Mouse (Mus musculus): ENCODE results near the gene Usp10. TPM values are rescaled to one million over a fixed set of nuclear protein-coding genes. Genes with fewer than 3 reads are reported as not detected.

Usp10 gene
- polyA plus RNA-seq, 1 experiment from 2014 or later, result 75.7 TPM

GRCm38 (mm10) chr8:119943616-119944015 lies 33.5 kb downstream of the Usp10 start:
- ATAC-seq (ENCODE audit: low read depth), result no peak
- no peaks in the 10 kb centered on the region for H3K27me3 ChIP-seq (ENCODE audit: control insufficient read depth, insufficient read depth, low read depth, low read length)
- H3K9me3 ChIP-seq (replicated peaks; ENCODE audit: control insufficient read depth, low read length), result no peaks in the 10 kb centered on the region
- H3K27ac ChIP-seq (ENCODE audit: low read length), result no peak overlapping the region
- no peak overlapping the region for H3K4me3 ChIP-seq (ENCODE audit: low read depth, low read length)
- H3K36me3 ChIP-seq (ENCODE audit: control insufficient read depth, insufficient read depth), result peaks cover 41% of the 10 kb centered on the region
- no peak overlapping the region for H3K4me2 ChIP-seq (ENCODE audit: low read depth, low read length)
- H3K9ac ChIP-seq (ENCODE audit: low read depth, low read length), result no peak overlapping the region
- H3K4me1 ChIP-seq (ENCODE audit: control insufficient read depth, low read depth, low read length), result no peaks in the 10 kb centered on the region
- 82% methylated on average over 10 of the region's 10 CpGs for WGBS (ENCODE audit: insufficient replicate concordance)

DNA sequence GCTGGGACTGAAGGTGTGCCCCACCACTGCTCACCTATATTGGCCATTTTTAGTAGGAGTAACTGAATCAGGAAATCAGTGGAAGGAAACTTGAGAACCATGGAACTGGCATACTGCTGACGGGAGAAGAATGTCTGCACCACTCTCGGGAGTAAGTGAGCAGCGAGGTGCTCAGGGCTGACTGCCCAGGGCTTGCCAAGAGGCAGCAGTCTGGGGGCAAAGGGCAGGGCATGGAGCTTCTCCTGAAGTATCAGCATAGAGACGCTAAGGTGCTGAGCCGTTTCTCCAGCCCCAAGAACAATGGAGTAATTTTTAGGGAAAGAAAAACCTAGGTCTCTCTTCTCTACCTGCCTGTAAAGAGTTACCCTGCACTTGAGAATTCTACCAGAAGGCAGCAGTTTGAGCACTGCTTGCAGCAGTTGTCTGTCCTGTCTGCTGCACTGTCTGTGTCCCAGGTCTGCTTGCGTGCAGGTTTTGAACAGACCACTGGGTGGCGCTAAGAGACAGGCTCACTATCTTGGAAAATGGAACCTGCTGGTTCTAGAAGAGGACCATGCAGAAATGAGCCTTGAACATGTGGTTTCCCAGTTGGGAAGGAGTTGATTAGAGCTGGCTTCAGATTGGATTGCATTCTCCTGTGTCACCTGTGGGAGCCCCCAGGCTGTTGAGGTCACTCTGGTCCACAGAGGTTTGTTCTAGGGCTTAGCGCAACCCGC lies 34.1 kb downstream of the Usp10 start:
- H3K4me3 ChIP-seq (ENCODE audit: low read depth, low read length), result no peak overlapping the region
- H3K4me2 ChIP-seq (ENCODE audit: low read depth, low read length), result no peak overlapping the region
- H3K9me3 ChIP-seq (replicated peaks; ENCODE audit: control insufficient read depth, low read length), result no peaks in the 10 kb centered on the region
- no peak overlapping the region for H3K27ac ChIP-seq (ENCODE audit: low read length)
- H3K27me3 ChIP-seq (ENCODE audit: control insufficient read depth, insufficient read depth, low read depth, low read length), result no peaks in the 10 kb centered on the region
- WGBS (ENCODE audit: insufficient replicate concordance), result 63% methylated on average over 9 of the region's 9 CpGs
- no peaks in the 10 kb centered on the region for H3K4me1 ChIP-seq (ENCODE audit: control insufficient read depth, low read depth, low read length)
- no peak overlapping the region for H3K9ac ChIP-seq (ENCODE audit: low read depth, low read length)
- H3K36me3 ChIP-seq (ENCODE audit: control insufficient read depth, insufficient read depth), result peaks cover 47% of the 10 kb centered on the region
- peak; percentile 44 for ATAC-seq (ENCODE audit: low read depth)

DNA sequence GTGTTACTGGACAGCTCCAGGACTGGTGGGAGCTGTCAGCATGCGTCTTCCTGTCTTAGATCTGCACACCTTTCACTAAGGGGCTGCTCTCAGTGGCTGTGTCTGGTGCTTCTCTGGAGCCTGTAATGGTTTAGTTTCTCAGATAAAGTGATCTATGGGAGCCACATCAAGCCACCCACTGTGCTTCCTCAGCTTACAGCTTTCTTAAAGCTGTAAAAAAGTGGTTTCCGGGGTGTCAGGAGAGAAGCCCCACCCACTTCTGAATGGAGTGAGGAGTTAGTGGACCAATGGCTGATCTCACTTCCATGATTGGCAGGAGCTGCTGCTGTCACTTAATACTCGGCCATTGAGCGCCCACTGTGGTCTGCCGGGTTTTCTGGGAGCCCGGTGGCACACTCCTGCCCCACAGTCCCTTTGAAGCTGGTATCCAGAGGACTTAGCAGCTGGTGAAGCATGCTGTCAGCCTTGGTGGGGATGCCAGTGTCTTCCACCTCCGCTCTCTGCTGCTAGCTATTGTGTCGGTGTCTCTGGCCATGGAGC lies 36.2 kb downstream of the Usp10 start:
- ATAC-seq (ENCODE audit: low read depth), result no peak
- no peak overlapping the region for H3K9ac ChIP-seq (ENCODE audit: low read depth, low read length)
- H3K27ac ChIP-seq (ENCODE audit: low read length), result no peak overlapping the region
- no peak overlapping the region for H3K4me2 ChIP-seq (ENCODE audit: low read depth, low read length)
- peaks cover 56% of the 10 kb centered on the region for H3K36me3 ChIP-seq (ENCODE audit: control insufficient read depth, insufficient read depth)
- H3K9me3 ChIP-seq (replicated peaks; ENCODE audit: control insufficient read depth, low read length), result no peaks in the 10 kb centered on the region
- no peaks in the 10 kb centered on the region for H3K4me1 ChIP-seq (ENCODE audit: control insufficient read depth, low read depth, low read length)
- H3K4me3 ChIP-seq (ENCODE audit: low read depth, low read length), result no peak overlapping the region
- WGBS (ENCODE audit: insufficient replicate concordance), result 84% methylated on average over 8 of the region's 8 CpGs
- H3K27me3 ChIP-seq (ENCODE audit: control insufficient read depth, insufficient read depth, low read depth, low read length), result no peaks in the 10 kb centered on the region

DNA sequence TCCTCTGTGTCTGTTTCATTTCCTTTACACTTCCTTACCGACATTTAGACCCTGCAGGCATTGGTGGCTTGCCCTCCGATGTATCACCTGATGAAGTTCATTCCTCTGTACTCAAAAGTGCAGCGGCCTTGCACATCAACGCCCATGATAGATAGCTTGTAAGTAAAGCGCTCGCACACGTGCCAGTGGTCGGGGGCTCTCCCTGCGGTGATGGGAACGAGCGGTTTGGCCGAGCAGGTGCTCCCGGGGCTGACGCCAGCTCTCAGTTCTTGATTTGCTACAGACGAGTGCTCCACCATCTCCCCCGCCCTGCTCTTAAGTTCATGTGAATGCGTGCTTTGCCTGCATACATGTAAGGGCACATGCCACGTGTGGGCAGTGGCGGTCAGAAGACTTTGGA lies 37.5 kb downstream of the Usp10 start:
- ATAC-seq (ENCODE audit: low read depth), result no peak
- WGBS (ENCODE audit: insufficient replicate concordance), result 86% methylated on average over 19 of the region's 19 CpGs
- Histone ChIP-seq H3K36me3 (ENCODE audit: control insufficient read depth, insufficient read depth) (peaks cover 48% of the 10 kb centered on the region), H3K4me3 (ENCODE audit: low read depth, low read length) (no peak overlapping the region), H3K4me2 (ENCODE audit: low read depth, low read length) (no peak overlapping the region), H3K27me3 (ENCODE audit: control insufficient read depth, insufficient read depth, low read depth, low read length) (no peaks in the 10 kb centered on the region), H3K4me1 (ENCODE audit: control insufficient read depth, low read depth, low read length) (no peaks in the 10 kb centered on the region), H3K9me3 (replicated peaks; ENCODE audit: control insufficient read depth, low read length) (no peaks in the 10 kb centered on the region), H3K27ac (ENCODE audit: low read length) (no peak overlapping the region), H3K9ac (ENCODE audit: low read depth, low read length) (no peak overlapping the region)

- Histone ChIP-seq H3K27ac (ENCODE audit: low read length) (no peak overlapping the region), H3K9ac (ENCODE audit: low read depth, low read length) (no peak overlapping the region), H3K4me1 (ENCODE audit: control insufficient read depth, low read depth, low read length) (no peaks in the 10 kb centered on the region), H3K9me3 (replicated peaks; ENCODE audit: control insufficient read depth, low read length) (no peaks in the 10 kb centered on the region), H3K4me3 (ENCODE audit: low read depth, low read length) (no peak overlapping the region), H3K36me3 (ENCODE audit: control insufficient read depth, insufficient read depth) (peaks cover 50% of the 10 kb centered on the region), H3K27me3 (ENCODE audit: control insufficient read depth, insufficient read depth, low read depth, low read length) (no peaks in the 10 kb centered on the region), H3K4me2 (ENCODE audit: low read depth, low read length) (no peak overlapping the region)
- no peak for ATAC-seq (ENCODE audit: low read depth)
- WGBS (ENCODE audit: insufficient replicate concordance), result 90% methylated on average over 15 of the region's 15 CpGs
Measured at GRCm38 (mm10) chr8:119948340-119948739, 38.2 kb downstream of the Usp10 start.

GRCm38 (mm10) chr8:119952282-119952681 lies 42.1 kb downstream of the Usp10 start:
- no peak overlapping the region for H3K27ac ChIP-seq (ENCODE audit: low read length)
- H3K4me2 ChIP-seq (ENCODE audit: low read depth, low read length), result no peak overlapping the region
- H3K4me1 ChIP-seq (ENCODE audit: control insufficient read depth, low read depth, low read length), result no peaks in the 10 kb centered on the region
- H3K9ac ChIP-seq (ENCODE audit: low read depth, low read length), result no peak overlapping the region
- H3K4me3 ChIP-seq (ENCODE audit: low read depth, low read length), result no peak overlapping the region
- ATAC-seq (ENCODE audit: low read depth), result no peak
- peaks cover 74% of the 10 kb centered on the region for H3K36me3 ChIP-seq (ENCODE audit: control insufficient read depth, insufficient read depth)
- 75% methylated on average over 7 of the region's 7 CpGs for WGBS (ENCODE audit: insufficient replicate concordance)
- no peaks in the 10 kb centered on the region for H3K9me3 ChIP-seq (replicated peaks; ENCODE audit: control insufficient read depth, low read length)
- H3K27me3 ChIP-seq (ENCODE audit: control insufficient read depth, insufficient read depth, low read depth, low read length), result no peaks in the 10 kb centered on the region

DNA sequence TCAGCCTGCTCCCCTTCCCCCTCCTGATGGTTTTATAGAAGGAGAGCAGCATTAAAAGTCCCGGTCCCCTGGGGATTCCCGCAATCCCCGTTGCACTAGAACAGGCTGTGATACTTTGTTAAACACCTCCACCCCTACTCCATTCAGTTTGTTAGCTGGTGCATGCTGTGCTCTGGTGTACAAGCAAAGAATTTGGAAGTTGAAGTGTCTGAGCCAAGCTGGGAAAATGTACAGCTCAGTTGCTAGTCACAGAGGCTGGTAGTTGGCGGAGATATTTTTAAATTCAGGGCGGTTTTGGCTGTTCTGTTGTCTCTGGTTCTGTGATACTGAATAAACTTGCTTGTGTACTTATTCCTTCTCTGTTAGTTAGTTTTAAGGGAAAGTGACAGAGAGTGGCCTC lies 42.6 kb downstream of the Usp10 start:
- no peak overlapping the region for H3K4me3 ChIP-seq (ENCODE audit: low read depth, low read length)
- H3K4me2 ChIP-seq (ENCODE audit: low read depth, low read length), result no peak overlapping the region
- ATAC-seq (ENCODE audit: low read depth), result no peak
- no peaks in the 10 kb centered on the region for H3K9me3 ChIP-seq (replicated peaks; ENCODE audit: control insufficient read depth, low read length)
- H3K4me1 ChIP-seq (ENCODE audit: control insufficient read depth, low read depth, low read length), result no peaks in the 10 kb centered on the region
- no peak overlapping the region for H3K27ac ChIP-seq (ENCODE audit: low read length)
- 89% methylated on average over 5 of the region's 5 CpGs for WGBS (ENCODE audit: insufficient replicate concordance)
- peaks cover 75% of the 10 kb centered on the region for H3K36me3 ChIP-seq (ENCODE audit: control insufficient read depth, insufficient read depth)
- no peaks in the 10 kb centered on the region for H3K27me3 ChIP-seq (ENCODE audit: control insufficient read depth, insufficient read depth, low read depth, low read length)
- H3K9ac ChIP-seq (ENCODE audit: low read depth, low read length), result no peak overlapping the region

GRCm38 (mm10) chr8:119955333-119955732 lies 45.2 kb downstream of the Usp10 start:
- H3K4me2 ChIP-seq (ENCODE audit: low read depth, low read length), result no peak overlapping the region
- no peak overlapping the region for H3K9ac ChIP-seq (ENCODE audit: low read depth, low read length)
- no peaks in the 10 kb centered on the region for H3K9me3 ChIP-seq (replicated peaks; ENCODE audit: control insufficient read depth, low read length)
- H3K27me3 ChIP-seq (ENCODE audit: control insufficient read depth, insufficient read depth, low read depth, low read length), result no peaks in the 10 kb centered on the region
- H3K27ac ChIP-seq (ENCODE audit: low read length), result no peak overlapping the region
- peaks cover 57% of the 10 kb centered on the region for H3K36me3 ChIP-seq (ENCODE audit: control insufficient read depth, insufficient read depth)
- ATAC-seq (ENCODE audit: low read depth), result no peak
- no peak overlapping the region for H3K4me3 ChIP-seq (ENCODE audit: low read depth, low read length)
- 88% methylated on average over 8 of the region's 8 CpGs for WGBS (ENCODE audit: insufficient replicate concordance)
- H3K4me1 ChIP-seq (ENCODE audit: control insufficient read depth, low read depth, low read length), result no peaks in the 10 kb centered on the region

- ATAC-seq (ENCODE audit: low read depth), result no peak
- peaks cover 40% of the 10 kb centered on the region for H3K36me3 ChIP-seq (ENCODE audit: control insufficient read depth, insufficient read depth)
- no peak overlapping the region for H3K9ac ChIP-seq (ENCODE audit: low read depth, low read length)
- no peaks in the 10 kb centered on the region for H3K9me3 ChIP-seq (replicated peaks; ENCODE audit: control insufficient read depth, low read length)
- no peak overlapping the region for H3K4me2 ChIP-seq (ENCODE audit: low read depth, low read length)
- 89% methylated on average over 10 of the region's 10 CpGs for WGBS (ENCODE audit: insufficient replicate concordance)
- H3K27me3 ChIP-seq (ENCODE audit: control insufficient read depth, insufficient read depth, low read depth, low read length), result no peaks in the 10 kb centered on the region
- no peak overlapping the region for H3K27ac ChIP-seq (ENCODE audit: low read length)
- no peak overlapping the region for H3K4me3 ChIP-seq (ENCODE audit: low read depth, low read length)
- H3K4me1 ChIP-seq (ENCODE audit: control insufficient read depth, low read depth, low read length), result no peaks in the 10 kb centered on the region
Measured at GRCm38 (mm10) chr8:119958076-119958475, 47.9 kb downstream of the Usp10 start.

Measured in liver, embryonic 16.5 days (tissue).